Mouse (Mus musculus): ENCODE data around the gene Bbip1.
"Not testable (repeated sequence)": the region's sequence is repeated elsewhere in the genome, so short reads cannot be mapped to it uniquely, and the experiment has no call there.

Bbip1 gene

DNA sequence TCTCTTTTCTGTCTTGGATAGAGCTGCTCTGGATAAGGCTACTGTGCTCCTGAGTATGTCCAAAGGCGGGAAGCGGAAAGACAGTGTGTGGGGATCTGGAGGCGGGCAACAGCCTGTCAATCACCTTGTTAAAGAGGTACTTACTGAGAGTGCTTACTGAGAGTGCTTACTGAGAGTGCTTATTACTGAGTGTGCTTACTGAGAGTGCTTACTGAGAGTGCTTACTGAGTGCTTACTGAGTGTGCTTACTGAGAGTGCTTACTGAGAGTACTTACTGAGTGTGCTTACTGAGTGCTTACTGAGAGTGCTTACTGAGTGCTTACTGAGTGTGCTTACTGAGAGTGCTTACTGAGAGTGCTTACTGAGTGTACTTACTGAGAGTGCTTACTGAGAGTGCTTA lies 22.4 kb downstream of the Bbip1 start:
- DNase-seq = not testable (repeated sequence)

DNA sequence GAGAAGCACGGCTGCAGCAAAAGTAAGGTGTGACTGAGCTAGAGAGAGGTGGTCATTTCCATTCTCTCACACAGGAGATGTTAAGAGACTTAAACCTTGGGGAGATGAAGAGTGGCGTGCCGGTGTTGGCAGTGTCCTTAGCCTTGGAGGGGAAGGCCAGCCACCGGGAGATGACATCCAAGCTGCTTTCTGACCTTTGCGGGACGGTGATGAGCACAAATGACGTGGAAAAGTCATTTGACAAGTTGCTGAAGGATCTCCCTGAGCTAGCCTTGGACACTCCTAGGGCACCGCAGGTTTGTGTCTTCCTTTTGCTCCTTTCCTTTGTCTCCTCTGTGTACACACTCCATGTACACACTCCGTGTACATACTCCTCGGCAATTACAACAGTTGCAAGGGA lies 24.9 kb downstream of the Bbip1 start:
- DNase-seq = no peak

DNA sequence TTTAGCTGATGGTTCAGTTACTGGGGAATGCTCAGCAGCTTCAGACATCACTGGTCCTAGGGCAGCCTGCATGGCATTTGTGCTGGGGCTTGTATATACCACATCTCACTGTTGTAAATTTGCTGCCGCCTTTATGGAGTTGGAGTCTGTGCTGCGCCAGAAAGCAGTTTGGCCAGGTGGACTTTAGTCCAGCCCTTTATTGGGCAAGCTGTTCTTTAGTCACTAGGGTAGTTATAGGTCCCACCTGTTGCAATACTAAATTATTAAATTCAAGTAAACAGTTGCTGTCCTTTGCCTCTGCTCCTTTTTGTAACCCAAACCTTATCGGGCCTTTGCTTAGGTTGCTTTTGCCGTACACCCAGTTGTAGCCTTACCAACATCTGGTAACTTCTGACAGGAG lies 29.5 kb downstream of the Bbip1 start:
- no peak for DNase-seq

DNA sequence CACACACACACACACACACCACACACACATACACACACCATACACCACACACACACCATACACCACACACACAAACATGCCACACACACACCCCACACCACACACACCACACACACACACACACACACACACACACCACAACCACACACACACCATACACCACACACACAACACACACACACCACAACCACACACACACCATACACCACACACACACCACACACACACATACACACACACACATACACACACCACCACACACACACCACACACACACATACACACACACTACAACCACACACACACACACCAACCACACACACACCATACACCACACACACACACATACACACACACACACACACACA lies 37.7 kb downstream of the Bbip1 start:
- DNase-seq = not testable (repeated sequence)

DNA sequence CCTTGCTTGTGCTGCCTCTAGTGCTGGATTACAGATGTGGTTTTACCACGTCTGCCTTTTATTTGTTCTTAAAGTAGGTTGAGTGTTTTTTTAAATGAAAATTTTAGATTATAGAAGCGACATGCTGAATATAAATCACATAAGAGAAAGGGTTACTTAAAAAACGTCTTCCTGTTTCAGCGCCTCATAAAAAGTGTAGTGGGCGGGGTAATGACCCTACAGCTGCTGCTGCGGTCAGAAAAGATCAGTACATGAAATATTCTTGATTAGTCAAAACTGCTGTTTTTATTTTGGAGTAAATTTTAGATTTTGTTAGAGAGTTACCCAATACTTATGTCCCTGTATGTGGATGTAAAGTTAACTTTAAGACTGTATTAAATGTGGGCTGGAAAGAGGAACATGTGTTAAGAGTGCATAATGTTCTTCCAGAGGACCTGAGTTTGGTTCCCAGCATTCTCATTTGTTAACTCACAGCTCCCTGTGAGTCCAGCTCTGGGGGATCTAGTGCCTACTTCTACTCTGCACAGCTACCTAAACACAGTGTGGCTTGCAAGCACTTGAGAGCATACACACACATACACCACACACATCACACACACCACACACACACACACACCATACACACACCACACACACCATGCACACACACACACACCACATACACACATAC lies 38.3 kb downstream of the Bbip1 start:
- DNase-seq = no peak

DNA sequence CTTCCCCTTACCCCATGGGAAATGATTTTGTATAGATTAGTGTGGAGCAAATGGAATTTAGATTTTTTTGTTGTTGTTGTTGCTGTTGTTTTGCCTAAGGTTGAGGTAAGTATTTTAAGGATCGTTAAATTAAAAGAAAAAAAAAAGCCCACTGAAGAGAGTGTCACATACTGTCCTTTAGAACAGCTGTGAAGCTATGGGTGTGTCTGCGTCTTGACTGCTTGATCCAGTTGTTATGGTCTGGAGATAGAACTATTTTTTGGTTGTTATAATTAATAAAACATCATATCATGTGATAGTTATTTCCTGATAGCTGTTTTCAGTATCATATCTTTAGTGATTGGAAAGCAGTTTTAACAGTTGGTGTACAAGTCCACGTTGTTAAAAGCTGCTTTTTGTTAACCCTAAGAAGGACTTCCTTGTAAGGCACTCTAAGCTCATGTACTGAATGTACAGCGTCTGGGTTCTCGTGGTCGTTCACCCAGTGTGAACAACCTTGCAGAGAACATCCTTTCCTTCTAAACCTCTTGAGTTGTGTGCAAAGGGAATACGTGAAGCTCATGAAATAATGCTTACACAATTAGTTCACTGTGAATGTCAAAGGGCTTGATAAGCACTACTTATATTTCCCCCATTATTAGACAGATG lies 39.5 kb downstream of the Bbip1 start:
- no peak for DNase-seq

DNA sequence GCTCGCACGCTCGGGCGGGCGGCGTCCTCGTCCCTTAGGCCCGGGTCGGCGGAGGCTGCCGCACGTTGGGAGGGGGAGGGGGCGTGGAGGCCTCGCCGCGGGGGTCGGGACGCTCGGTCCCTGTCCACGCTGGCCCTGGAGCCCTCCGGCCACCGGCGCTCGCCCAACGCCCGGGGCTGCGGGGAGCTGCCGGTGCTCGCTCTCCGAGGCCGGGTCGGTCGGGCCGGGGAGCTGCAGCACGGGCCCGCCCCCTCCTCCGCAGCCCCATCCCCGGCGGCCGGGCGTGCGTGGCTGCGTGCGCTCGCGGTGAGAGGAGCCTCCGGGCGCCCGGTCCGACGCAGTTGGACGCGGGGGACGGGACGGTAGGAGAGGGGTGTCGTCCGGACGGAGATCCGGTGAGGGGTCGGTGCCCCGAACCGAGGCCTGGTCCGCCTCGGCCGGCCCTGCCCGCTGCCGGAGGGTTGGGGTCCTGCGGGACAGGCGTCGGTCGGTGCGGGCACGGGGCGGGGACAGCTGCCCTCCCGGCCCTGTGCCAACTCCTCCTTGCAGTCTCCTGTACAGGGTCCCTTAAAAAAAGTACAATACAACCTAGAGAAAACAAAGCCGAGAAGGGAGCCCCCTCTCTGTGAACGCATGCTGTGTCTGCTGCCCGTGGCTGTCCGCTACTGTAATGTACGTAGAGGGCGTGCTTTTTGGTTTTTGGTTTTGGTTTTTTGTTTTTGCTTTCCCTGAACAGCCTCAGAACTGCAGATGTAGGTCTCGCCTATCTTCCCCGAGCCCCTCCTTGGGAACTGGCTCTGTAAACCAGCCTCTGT lies 40.7 kb downstream of the Bbip1 start:
- DNase-seq = peak; percentile 73

DNA sequence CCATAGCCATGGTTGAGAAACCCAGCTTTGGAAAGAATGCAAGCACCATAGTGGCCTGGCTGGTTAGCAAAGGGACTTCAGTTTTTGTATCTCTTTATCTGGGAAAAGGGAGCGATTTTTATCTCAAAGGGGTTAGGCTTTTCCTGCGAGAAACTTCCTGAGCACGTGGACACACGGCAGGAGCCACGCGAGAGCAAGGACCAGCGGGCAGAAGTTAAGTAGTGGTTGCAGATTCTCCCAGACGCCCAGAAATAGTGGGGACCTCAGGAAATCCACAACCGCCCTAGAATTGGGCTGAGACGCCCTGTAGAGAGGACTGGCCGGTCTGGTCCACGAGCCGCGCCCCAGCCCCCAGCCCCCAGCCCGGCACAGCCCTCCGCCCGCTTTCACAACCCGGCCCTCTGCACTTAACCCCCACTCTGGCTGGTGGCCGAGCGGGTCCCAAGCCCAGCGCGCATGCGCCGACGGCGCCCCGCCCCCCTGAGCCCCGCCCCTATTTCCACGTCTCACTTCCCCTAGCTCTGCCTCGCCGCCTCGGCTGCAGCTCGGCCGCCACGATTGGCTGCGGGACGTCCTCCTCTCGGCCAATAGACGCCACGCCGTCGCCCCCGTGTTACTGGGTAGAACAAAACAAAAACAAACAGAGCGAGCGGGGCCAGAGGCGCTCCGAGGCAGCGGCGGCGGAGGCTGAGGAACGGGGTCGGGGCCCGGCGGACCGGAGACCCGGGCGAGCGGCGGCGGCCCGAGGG lies 41.5 kb downstream of the Bbip1 start:
- peak; percentile 97 for DNase-seq

DNA sequence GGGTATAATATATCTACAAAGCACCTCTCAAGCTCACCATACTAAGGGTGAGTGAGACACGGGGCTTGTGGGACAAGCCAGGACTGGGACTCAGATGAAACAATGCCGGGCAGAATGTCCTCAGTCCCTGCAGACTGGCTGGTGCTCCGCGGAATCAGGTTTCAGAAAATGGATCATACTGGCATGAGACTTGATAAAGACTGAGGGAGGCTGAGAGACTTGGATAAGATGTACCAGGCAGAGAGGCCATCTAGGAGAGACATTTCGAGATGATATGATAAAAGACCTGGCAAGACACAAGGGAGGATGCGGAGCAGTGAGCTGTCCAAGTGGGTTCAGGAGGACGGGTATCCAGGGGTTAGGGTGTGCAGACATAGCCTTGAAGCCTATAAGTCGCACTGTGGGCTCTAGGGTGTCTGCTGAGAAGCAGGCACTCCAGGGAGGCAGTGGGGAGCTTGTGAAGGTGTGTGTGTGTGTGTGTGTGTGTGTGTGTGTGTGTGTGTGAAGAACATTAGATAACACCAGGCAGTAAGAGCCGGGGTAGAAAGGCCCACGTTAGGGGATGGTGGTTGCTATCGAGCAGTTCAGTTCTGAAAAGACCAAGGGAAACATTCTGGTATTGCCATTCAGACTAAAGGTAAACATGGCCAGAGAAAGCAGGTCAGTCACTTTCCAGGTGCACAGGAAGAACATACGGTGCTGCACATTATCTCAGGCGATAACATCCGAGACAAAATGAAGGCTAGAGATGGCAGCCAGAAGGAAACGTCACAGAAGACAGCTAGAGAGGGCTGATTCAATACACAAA lies 42.3 kb downstream of the Bbip1 start:
- DNase-seq = no peak

DNA sequence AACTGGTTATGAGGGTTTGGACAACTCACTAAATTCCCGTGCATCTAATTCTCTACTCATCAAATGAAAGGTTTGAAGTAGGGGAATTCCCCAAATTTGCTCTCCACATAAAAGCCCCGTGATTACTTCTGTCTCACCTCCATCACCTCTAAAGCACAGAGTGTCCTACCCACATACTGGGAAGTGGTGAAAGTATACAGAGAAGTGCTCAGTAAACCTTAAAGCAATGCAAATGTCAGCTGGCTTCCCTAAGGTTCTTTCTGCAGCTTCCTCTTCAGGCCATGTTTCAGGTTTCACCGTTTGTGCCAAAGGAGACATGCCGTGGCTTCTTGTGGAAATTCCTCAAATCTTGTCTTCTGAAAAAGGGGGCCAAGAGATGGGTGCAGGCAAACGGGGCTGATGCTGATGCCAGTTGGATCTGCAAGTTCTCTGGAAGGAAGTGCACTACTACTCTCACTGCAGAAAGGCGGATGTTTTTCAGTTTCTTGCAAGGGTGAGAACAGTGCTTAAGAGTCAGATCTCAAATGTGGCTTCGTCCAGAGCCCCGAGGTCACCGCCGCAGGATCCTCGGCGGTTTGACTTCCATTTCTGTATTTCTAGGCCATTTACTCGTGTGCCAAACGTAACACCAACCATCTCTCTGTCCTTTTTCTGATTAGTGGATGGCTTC lies 44.4 kb downstream of the Bbip1 start:
- no peak for DNase-seq

DNA sequence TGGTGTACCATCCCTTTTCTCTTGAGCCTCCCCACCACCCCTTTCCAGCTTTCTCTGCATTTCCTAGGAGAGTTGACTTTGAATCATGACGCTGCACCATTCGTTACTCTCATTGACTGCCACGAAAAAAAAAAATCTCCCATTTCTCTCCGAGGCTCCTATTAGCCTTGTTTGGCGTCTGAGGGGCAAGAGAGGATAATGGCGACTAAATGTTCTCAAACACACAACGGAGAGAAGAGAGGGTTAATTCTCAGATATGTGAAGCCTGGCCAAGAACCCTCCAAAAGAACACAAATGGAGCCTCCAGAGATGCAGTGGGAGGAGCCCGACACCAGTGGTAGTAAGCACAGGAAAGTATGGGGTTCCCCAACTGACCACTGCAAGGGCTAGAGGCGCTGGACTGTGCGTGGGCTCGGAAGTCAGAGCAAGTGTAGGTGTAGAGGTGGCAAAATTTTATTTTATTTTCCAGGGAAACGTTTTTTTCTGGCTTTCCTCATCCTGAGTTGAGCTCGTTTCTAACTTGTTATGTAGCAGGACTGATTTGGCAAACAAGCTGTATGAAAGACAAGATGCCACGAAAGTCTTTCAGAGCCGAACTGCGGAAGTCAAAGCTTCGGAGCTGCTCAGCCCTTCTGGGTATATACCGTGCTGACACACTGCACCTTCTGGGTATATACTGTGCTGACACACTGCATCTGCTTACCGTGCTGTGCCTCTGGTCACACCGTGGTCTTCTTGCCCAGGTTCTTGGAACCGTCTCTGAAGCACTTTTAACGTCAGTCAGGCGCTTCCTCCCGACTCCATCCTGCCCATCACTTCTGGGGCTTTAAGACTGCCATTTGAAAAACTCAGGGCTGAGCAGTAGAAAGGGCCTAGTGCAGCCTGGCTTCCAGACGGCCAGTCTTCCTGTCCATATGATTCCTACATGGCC lies 45.2 kb downstream of the Bbip1 start:
- DNase-seq = peak; percentile 61

DNA sequence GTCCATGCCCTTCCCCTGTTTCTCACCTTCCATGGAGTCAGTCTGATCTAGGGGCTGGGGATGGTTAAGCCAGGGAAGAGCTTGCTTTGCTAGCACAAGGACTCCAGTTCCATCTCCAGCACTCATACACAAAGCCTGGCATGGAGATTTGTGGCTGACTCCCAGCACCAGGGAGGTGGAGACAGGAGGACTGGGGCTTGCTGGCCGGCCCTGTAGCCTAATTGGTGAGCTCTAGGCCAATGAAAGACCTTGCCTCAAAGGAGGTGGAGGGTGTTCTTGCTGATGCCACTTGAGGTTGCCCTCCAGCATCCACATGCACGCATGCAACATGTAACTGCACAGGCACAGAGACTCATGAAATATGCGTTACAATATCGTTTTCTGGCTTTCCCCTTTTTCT lies 45.9 kb downstream of the Bbip1 start:
- DNase-seq = no peak

DNA sequence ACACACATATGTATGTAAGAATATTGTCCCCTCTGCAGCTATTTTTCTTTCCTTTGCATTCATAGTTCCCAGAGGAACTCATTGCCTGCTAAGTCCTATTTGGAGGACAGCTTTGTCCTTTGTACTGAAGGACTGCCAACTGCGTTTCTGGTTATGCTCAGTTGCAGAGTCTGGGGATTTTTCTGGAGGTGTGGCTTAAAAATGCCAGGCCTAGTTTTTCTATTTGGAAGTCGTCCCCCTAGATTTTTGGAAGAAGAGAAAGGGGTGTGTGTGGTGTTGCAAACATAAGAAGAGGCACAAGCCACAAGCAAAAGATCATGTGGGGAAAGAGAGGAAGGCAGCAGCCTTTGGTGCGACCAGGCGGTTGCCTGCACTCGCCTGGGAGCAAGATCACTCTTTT lies 46.4 kb downstream of the Bbip1 start:
- peak; percentile 39 for DNase-seq

DNA sequence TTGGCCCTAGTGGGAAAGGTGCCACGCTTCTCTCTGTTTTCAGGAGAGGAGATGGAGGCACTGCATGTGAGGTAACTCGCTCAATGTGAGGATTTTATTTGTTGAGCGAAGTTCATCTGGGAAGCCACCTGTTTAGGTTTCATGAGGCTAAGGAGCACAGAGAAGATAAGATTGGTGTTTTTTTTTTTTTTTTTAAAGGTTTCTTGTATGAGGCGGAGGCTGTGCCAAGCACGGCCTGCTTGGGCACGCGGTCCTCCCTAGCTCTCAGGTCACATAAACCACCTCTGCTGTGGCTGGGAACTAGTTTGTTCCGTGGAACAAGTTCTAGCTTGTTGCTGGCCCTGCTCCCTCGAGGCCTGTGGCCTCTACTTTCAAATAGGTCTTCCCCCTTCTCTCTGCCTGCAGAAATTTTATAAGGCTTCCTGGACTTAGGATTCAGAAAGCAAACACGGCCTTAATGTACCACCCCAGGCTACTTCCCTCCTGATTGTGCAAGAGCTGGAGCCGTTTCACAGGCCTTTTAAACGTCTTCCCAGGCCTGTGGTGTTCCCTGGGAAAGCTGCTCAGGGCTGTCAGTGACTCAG lies 49.8 kb downstream of the Bbip1 start:
- no peak for DNase-seq

DNA sequence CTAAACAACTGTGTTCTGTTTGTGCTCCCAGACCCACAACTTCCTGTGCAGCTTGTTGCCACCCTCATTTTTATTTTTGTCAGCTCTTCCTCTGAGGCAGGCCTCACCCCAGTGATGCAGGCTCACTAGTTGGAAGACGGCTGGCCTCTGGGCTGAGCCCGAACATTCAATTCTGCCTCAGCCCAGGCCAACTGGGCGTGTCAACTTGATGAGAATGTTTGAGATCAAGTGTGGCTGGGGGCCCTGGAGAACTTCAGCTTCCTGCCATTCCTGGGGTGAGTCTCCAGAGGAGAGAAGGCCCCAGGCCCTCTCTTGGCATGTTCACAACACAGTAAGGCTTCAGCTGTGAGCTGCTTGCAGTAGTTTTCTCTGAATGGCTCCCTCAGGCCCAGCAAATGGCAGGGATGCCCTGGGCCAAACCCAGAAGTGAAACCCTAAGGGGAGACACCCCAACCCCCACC lies 50.7 kb downstream of the Bbip1 start:
- DNase-seq = peak; percentile 63

DNA sequence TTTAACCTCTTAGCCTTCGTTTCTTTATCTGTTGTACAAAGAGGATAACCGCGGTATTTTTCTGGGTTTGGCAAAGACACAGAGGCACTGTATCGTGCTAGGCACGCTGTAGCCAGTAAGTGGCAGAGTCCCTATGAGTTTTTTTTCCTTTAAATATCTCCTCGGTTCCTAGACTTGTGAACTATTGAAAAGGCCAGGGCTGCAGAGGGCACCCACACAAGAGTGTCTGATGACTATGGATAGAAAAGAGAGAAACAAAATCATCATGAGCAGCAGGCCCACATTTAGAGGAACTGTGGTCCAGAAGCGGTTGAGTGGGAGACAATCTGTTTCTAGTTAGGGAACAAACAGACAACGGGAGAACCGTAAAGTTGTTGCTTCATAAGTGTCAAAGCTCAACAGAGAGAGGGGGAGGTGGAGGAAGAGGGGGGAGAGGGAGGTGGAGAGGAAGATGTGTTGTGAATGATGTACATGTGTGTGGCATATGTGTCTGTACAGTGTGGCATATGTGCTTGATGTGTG lies 51.5 kb downstream of the Bbip1 start:
- DNase-seq = no peak

DNA sequence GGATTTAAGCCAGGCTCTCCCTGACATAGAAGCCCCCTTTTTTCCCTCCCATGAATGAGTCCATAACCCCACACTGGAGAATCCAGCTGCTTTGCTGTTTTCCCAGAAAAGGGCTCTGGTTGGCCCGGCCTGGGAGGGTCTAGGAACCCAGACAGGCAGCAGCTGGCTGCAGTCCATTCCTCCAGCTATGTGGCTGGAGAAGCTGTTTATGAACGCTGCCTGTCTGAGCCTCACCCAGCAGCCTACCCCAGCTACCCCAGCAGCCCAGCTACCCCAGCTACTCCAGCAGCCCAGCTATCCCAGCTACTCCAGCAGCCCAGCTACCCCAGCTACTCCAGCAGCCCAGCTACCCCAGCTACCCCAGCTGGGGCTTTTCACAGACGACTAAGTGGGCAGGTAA lies 52.4 kb downstream of the Bbip1 start, which contains the start of gene Pdcd4:
Pdcd4 (plus strand) TSS at position 171 of the 400 bp plus-strand sequence.
- DNase-seq = peak; percentile 75

DNA sequence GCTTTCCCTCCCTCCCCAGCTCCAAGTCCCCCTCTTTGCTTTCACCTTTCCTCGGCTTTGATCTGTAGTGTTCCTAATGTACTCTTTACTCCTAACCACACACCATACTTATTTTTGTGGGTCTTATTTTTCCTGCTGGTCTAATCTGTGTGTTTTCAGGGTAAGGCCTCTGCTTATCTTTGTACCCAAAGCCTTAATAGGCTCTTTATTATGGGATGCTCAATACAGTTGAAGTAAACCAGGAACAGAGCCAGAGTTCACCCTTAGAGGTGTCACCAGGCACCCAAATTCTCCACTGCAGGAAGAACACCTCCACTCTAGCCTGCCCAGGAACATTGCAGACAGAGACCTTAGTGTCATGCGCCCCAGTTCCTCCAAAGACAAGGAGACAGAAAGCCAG lies 52.9 kb downstream of the Bbip1 start:
- DNase-seq = no peak

DNA sequence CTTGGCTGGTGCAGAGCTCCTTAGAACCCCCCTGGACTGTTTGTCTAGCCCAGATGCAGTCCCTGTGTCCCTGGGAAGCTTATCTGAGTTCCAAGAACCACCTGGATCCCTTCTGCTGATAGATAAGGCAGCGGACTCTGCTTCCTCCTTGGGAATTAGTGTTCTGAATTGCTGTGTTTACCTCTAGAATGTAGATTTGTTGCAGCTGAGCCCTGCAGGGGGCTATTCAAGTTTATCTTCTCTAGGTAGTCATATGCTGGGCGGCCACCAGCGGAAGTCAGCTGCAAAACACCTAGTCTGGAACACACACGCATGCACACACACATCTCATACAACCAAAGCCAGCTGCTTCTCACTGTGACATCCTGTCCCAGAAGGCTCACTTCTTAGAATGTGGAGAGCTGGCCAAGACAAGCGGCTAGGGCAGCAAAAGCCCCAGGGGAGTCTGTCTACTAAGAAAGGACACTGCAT lies 53.6 kb downstream of the Bbip1 start:
- DNase-seq = peak; percentile 46

DNA sequence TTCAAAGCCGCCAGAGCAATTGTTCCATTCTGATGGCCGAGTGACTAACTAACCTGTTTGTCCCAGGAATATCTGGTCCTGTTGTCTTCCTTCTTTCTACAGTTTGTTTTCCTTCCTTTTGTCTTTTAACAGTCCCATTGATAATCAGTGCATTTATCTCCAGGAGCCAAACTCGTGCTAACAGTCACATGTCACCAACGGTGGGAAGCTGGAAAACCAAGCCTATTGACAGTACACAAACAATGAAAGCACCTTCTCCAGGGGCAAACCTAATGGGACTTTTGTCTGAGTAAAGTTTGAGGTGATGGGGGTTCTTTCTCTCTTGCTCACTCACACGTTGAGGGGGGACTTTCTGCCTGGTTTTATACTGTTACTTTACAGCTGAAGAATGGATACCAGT lies 54.2 kb downstream of the Bbip1 start:
- no peak for DNase-seq
